Mouse (Mus musculus): ENCODE results near the gene Pax2.

Gene Pax2

DNA sequence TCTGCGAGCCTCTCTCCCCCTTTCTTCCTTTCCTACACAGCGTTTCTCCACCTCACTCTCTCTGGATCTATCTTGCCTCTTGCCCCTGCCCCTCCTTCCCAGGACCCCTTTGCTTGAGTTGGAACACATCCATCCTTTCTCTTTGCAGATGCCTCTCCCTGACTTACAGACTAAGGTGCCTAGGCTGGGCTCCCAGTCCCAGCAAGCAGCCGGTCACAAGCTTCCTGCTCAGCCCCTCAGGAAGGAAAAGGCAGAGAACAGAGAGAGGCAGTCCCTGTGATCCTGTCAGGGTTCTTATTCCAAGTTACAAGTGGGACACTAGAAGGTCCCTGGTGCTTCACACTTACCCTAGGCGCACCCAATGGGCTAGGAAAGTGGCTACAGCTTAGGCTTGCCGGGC is 7.6 kb upstream of the Pax2 start:
- in situ Hi-C loops (cut with MboI, MseI) = no loop called here

DNA sequence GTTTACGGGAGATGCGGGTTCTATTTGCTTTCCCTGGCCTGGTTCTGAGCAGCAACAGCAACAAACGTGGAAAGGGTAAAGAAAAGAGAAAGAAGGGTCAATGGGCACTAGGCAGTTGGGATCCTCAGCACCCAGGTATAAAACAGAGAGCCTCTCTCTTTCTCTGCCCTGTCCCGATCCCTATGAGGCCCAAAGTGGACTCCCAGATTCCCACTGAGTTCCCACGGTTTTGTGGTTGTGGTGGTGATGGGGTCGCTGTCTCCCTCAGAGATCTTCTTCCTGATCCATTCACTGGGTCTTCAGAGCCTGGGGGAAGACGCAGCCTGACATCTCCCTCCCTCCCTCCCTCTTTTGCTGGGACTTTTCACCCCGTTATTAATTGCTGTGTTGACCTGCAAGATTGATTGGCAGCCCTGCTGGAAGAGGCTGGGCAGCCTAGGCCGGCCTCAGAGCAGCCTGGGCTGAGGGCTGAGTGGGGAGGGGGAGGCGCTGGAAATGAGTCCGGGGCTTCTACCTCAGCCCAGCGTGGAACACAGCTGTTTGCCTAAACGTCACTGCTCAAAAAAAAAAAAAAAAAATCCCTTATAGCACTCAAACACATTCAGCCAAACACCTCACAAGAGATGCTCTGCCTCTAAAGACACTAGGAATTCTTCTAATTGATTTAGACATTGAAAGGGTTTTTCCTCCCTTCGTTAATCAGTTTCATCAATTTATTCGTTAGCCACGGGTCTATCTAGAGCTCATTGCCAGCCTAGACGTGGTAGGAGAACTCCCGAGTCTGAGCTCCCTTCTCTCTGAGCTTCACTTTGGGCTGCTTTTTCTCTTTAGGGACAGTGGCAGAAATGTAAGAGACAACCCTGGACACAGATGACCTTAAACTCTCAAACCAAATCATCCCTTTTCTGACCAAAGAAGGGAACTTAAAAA is 6.5 kb upstream of the Pax2 start:
- in situ Hi-C loops (cut with MboI, MseI) = no loop called here

- in situ Hi-C loops (cut with MboI, MseI) = loop anchor here (25.0 kb wide), 1 partner anchor 163 kb away; no protein-coding TSS in a partner anchor
These were observed 5.5 kb upstream of the Pax2 start for GRCm38 (mm10) chr19:44750051-44751041.

DNA sequence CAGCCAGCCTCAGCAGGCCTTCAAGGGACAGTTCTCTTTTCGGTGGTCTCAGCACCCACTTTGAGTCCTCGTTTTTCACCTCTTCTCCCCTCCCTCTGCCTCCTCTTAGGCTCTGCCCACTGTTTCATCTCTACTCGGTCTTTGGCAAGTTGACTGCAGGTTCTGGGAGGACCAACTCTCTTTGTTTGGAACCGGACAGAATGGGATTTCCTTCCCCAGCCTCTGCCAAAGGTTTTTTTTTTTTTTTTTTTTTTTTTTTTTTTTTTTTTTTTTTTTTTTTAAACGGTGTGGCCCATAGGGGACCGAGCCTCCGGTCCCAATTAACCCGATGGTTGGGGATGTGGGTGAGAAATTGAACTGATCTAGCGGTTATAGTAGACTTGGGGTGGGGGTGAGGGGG is 4.8 kb upstream of the Pax2 start:
- in situ Hi-C loops (cut with MboI, MseI) = loop anchor here (25.0 kb wide), 1 partner anchor 164 kb away; no protein-coding TSS in a partner anchor

- in situ Hi-C loops (cut with MboI, MseI) = loop anchor here (25.0 kb wide), 1 partner anchor 164 kb away; no protein-coding TSS in a partner anchor
These were observed 4.3 kb upstream of the Pax2 start for GRCm38 (mm10) chr19:44751551-44751950.

- in situ Hi-C loops (cut with MboI, MseI) = loop anchor here (25.0 kb wide), 1 partner anchor 165 kb away; no protein-coding TSS in a partner anchor
These were observed 3.5 kb upstream of the Pax2 start for GRCm38 (mm10) chr19:44752056-44752940.

DNA sequence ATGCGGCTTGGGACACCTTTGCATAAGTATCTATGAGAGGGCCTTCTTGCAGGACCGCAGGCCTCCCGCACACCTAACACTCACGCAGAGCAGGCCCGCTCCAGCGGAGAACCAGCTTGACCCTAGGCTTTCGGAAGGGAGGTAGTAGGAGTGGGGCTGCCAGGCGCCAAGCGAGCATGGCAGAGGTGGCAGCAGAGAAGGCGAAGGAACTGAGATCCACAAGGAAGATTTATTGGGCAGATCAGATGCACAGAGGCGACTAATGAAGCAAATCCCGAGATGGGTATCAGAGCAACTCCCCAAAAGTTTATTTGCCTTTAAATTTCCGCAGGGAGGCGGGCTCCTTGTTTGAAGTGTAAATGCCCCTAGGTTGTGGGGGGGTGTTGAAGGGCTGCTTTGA is 2.5 kb upstream of the Pax2 start:
- in situ Hi-C loops (cut with MboI, MseI) = loop anchor here (25.0 kb wide), 1 partner anchor 166 kb away; no protein-coding TSS in a partner anchor

DNA sequence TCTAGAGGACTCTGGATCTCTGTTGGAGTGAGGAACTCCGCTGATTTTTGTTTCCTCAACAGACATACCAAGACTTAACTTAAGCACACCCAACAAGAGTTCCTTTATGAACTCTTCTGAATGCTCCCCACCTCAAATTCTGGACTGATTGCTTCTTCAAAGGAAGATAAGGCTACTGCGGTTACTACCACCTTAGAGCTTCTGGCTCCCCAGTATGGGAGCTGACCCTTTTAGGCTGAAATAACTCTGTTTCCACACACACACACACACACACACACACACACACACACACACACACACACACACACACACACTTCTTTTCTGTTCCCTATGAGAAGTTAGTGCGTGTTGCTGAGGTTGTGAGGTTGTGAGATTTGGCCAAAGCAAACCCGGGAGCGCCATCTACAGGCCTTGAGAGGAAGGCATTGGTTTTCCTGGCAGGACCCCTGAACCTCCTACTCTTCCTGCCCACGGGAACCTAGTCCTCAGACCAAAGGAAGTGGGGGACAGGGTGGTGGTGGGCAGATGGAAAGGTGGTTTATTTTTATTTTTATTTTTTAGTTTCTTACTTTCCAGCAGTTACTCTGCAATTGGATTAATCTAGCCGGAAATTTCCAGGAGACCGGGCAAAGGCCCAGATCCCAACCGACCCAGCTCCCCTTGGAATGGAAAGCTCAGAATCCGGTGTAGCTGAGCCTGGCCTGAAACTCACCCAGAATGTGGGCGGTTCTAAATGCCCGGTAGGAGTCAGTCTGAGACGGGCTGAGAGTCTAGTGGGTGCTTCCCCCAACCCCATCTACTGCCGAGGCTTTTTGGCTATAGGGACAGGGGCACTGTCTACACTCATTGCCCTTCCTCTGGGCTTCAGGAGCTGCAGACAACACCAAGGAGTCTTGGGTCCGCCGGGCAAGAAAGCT is 1.1 kb upstream of the Pax2 start:
- in situ Hi-C loops (cut with MboI, MseI) = loop anchor here (25.0 kb wide), 1 partner anchor 167 kb away; no protein-coding TSS in a partner anchor

DNA sequence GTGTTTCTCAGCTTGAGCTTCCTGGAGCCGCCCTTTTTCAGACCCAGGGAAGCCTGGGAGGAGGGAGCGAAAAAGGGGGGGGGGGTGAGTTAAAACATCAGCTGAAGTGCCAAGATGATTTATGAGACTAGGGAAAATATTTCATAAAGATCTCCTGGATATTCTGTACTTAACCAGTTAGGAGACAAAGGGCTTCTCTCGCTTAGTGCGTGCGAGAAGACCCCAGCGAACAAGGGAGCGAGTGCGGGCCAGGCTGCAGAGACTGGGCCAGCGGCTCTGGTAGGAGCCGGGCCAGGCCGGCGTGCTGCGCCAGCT is 510 bp upstream of the Pax2 start:
- in situ Hi-C loops (cut with MboI, MseI) = loop anchor here (25.0 kb wide), 1 partner anchor 168 kb away; no protein-coding TSS in a partner anchor

DNA sequence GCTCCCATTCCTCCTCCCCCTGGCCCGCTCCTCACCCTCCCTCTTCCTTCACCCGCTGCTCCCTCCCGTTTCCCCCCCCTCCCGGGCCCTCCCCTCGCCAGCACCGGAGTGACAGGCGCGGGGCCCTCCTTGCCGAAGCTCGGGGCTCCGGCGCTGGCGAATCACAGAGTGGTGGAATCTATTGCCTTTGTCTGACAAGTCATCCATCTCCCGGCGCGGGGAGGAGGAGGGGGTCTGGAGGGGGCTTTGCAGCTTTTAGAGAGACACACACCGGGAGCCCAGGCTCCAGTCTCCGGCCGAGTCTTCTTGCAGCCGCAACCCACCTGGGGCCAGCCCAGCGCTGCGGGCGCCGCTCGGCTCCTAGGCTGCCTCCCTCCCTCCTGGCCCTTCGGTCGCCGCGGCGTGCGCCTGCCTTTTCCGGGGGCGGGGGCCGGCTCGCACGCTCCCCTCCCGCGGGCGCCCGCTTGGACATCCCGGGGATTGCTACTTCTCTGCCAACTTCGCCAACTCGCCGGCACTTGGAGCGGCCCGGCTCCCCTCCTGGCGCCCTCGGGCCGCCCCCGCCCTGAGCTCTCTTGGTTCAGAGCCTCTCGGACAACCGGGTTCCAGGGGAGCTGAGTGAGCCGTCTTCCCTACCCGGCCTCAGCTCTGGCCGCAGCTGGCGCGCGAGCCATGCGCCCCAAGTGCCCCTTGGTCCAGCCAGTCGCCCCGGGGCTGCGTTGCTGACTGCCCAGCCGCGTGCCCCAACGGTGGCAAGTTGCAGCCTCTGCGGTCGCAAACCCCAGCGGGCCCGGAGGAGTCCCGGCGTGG is 781 bp downstream of the Pax2 start:
- in situ Hi-C loops (cut with MboI, MseI) = loop anchor here (25.0 kb wide), 1 partner anchor 169 kb away; no protein-coding TSS in a partner anchor

DNA sequence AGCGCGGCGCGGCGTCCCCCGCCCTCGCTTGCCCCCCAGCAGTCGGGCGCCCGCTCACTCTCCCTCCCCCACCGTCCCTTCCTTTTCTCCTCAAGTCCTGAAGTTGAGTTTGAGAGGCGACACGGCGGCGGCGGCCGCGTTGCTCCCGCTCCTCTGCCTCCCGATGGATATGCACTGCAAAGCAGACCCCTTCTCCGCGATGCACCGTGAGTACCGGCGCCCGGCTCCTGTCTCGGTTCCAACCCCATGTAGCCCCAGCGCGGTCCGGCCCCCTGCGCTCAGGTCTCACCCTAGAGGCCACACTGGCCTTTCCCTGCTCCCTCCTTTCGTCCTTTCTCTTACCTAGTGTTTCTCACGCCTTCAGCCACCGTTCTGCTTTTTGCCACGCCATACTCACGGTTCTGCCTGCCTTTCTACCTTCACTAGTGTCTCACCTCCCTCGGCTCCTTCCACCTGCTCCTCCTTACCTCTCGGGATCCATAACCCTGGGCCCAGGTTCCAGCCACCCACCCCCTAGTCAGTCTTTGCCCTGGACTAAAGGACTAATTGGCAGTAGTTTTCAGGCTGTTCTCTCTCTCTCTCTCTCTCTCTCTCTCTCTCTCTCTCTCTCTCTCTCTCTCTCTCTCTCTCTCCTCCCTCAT is 1.5 kb downstream of the Pax2 start:
- in situ Hi-C loops (cut with MboI, MseI) = loop anchor here (25.0 kb wide), 1 partner anchor 170 kb away; no protein-coding TSS in a partner anchor

DNA sequence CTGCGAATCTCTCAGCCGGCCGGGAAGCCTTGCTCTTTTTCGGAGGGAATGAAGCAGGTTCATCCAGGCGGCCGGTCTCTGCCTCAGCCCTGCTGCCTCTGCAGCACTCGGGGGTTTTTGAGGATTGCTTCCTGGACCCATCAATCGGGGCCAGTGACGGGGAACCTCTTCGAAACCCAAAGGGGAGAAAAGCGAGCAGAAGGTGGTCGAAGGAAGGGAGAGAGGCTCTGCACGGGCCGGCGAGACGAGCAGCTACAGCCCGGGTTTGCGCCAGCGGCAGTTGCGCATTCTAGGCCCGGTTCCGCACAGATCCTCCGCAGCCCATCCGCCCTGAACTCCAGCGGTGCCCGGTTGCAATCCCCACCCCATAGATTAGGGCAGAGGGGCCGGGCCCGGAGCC is 3.0 kb downstream of the Pax2 start:
- in situ Hi-C loops (cut with MboI, MseI) = loop anchor here (25.0 kb wide), 1 partner anchor 172 kb away; no protein-coding TSS in a partner anchor

DNA sequence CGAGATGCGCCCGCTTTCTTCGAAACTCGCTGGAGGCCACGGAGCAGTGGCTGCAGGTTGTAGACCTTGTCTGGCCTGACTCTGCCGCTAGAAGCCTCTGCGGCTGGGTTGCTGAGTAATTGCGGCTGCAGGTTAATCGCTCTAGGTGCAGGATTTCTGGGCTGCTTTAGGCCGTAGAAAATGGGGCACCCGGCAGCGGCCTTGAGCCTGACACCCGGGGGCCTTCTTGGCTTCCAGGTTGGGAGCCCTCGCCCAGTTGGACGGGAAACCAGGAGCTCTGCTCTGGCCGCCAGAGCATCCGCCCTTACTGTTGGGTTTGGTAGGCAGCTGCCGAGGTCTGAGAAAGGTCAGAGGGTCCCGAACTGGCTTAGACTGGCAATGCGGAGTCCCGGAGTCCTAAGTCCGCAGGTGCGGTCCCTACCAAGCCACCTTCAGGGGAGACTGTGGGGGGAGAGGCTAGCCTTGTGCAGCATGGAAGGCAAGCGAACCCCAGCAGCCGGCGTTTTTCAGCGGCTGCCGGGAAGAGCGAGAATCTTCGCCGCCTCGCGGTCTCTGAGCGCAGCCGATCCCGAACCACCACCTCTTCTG is 3.8 kb downstream of the Pax2 start:
- in situ Hi-C loops (cut with MboI, MseI) = loop anchor here (25.0 kb wide), 1 partner anchor 172 kb away; no protein-coding TSS in a partner anchor

DNA sequence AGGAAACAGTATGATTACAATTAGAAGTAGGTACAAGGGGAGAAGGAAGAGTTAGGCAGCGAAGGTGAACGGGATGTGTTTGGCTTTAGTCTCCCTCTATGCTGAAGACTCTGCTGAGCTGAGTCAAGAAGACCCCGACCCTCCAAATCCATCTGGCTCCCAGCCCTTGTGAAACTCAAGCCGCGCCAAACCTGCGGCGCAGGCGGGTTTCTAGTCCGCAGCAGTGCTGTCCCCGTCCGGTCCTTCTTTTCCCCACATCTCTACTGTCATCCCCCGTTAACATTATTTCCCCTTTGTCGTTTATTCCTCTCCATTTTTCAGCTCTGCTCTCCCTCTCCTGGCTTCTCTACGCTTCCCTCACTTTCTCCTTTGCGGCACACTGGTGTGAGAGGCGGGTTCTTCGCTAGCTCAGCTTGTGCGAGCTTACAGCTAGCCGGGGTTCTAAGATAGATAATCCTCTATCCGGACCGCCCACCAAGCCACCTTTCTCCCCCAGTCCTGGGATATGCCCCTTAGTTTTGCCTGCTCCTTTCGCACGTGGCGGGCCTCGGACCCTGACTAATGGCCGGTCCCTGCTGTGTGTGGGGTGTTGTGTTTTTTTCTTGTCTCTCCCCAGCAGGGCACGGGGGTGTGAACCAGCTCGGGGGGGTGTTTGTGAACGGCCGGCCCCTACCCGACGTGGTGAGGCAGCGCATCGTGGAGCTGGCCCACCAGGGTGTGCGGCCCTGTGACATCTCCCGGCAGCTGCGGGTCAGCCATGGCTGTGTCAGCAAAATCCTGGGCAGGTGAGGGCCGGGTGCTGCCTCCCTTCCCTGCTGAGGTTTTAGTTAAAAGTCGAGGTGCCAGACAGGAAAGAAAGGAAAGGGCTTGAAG is 4.7 kb downstream of the Pax2 start:
- in situ Hi-C loops (cut with MboI, MseI) = loop anchor here (25.0 kb wide), 1 partner anchor 173 kb away; no protein-coding TSS in a partner anchor

DNA sequence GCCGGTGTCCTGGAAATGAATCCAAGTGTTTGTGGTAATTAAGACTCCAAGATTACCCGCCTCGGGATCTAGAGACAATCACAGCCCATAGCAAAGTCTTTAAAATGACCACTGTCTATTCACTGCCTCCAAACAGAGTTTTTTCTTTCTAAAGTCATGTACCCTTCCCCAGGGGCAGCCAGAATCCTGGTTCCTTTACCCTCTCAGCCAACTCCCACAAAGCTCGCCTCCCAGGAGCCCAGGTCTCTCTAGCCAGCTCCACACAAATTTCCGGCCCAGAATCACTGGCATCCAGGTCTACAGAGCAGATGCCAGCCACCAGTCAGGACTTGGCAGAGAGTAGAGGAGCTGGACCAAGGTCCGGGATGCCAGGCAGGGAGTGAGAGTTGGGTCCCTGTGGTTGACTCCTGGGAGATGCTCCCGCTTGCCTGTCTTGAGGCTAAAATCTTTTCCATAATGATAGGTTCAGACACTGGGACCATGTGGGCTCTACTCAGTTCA is 6.3 kb downstream of the Pax2 start:
- in situ Hi-C loops (cut with MboI, MseI) = loop anchor here (25.0 kb wide), 1 partner anchor 175 kb away; no protein-coding TSS in a partner anchor

Measured in T-helper 1 cell (primary cell).